Mouse (Mus musculus): Measurements from ENCODE around the gene Clic3. TPM values are rescaled to one million over a fixed set of nuclear protein-coding genes. Genes with fewer than 3 reads are reported as not detected.
"Not testable (repeated sequence)": the region's sequence is repeated elsewhere in the genome, so short reads cannot be mapped to it uniquely, and the experiment has no call there.

The Clic3 gene
- 11.6 and 17.3 TPM in 2 replicates for polyA plus RNA-seq (2012; rRNA removed)

- peaks cover 3% of the 10 kb centered on the region; the same call in 1 of the 2 replicates for H3K36me3 ChIP-seq (ENCODE audit: control insufficient read depth, insufficient read depth, low read length)
- no peak for TF ChIP-seq CTCF (IDR thresholded peaks at IDR 0.05; ENCODE audit: borderline replicate concordance, control insufficient read depth, extremely low read depth, insufficient read depth, low read length, poor library complexity)
- no peak within 1 kb of the TSS for H3K27ac ChIP-seq (ENCODE audit: control insufficient read depth, insufficient read depth, low read length)
- WGBS, result 82% methylated on average over 14 of the region's 14 CpGs
- DNase-seq, result no peak
- peaks cover 19% of the 10 kb centered on the region for H3K4me1 ChIP-seq (replicated peaks; ENCODE audit: control insufficient read depth, insufficient read depth, low read length)
- no peaks in the 10 kb centered on the region for H3K27me3 ChIP-seq (ENCODE audit: control insufficient read depth, insufficient read depth, low read length)
- H3K4me3 ChIP-seq (ENCODE audit: control insufficient read depth, insufficient read depth, low read length), result no peak within 1 kb of the TSS
Observed at GRCm38 (mm10) chr2:25456205-25456953, at the start of gene Clic3. Clic3 (plus strand) TSS chr2:25456838.

DNA sequence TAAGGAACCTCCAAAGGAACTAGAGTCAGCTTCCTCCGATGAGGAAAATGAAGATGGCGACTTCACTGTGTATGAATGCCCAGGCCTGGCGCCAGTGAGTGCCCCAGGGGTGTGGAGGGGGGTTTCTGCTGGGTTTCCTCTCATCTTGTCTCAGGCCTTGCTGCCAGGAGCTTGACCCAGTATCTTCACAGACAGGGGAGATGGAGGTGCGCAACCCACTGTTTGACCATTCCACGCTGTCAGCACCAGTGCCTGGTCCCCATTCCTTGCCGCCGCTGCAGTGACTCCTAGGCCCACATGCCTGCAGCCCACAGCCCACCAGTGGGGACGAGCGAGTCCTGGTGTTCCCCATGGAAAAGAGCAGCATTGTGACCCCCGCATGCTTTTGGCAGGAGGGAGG lies 47.7 kb upstream of the Clic3 start:
- TF ChIP-seq POLR2A (IDR thresholded peaks at IDR 0.05; ENCODE audit: control insufficient read depth, extremely low read depth, insufficient read depth, low read length, poor library complexity) (no peak), CTCF (IDR thresholded peaks at IDR 0.05; ENCODE audit: borderline replicate concordance, control insufficient read depth, extremely low read depth, insufficient read depth, low read length, poor library complexity) (no peak)
- no peak for DNase-seq
- Histone ChIP-seq H3K4me3 (ENCODE audit: control insufficient read depth, insufficient read depth, low read length) (no peak overlapping the region), H3K27me3 (ENCODE audit: control insufficient read depth, insufficient read depth, low read length) (peaks cover 3% of the 10 kb centered on the region; the same call in 1 of the 2 replicates), H3K36me3 (ENCODE audit: control insufficient read depth, insufficient read depth, low read length) (no peaks in the 10 kb centered on the region), H3K27ac (ENCODE audit: control insufficient read depth, insufficient read depth, low read length) (no peak overlapping the region), H3K4me1 (replicated peaks; ENCODE audit: control insufficient read depth, insufficient read depth, low read length) (no peaks in the 10 kb centered on the region)
- 94% methylated on average over 10 of the region's 10 CpGs for WGBS

- not testable (repeated sequence) for H3K36me3 ChIP-seq (ENCODE audit: control insufficient read depth, insufficient read depth, low read length); H3K27me3 ChIP-seq (ENCODE audit: control insufficient read depth, insufficient read depth, low read length); H3K27ac ChIP-seq (ENCODE audit: control insufficient read depth, insufficient read depth, low read length); H3K4me1 ChIP-seq (replicated peaks; ENCODE audit: control insufficient read depth, insufficient read depth, low read length); DNase-seq; H3K4me3 ChIP-seq (ENCODE audit: control insufficient read depth, insufficient read depth, low read length)
Observed at GRCm38 (mm10) chr2:25413436-25413835, 43.2 kb upstream of the Clic3 start.

DNA sequence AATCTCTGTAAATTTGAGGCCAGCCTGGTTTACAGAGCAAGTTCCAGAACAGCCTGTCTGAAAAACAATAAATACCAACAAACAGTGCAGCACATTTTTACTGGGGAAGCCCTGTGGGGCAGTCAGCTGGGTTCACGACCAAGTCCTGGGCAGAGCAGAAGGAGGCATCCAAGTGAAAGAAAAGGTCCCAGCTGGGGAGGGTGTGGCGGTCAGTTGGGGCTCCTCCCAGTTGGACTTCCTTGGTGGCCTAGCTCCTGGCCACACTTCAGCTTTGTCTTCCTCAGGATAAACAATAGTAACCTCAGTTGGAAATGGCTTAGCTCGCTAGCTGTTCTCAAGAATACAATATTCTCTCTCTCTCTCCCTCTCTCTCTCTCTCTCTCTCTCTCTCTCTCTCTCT lies 39.2 kb upstream of the Clic3 start:
- H3K27ac ChIP-seq (ENCODE audit: control insufficient read depth, insufficient read depth, low read length), result no peak overlapping the region
- DNase-seq, result no peak
- H3K27me3 ChIP-seq (ENCODE audit: control insufficient read depth, insufficient read depth, low read length), result no peaks in the 10 kb centered on the region
- no peak for TF ChIP-seq POLR2A (IDR thresholded peaks at IDR 0.05; ENCODE audit: control insufficient read depth, extremely low read depth, insufficient read depth, low read length, poor library complexity)
- TF ChIP-seq CTCF (IDR thresholded peaks at IDR 0.05; ENCODE audit: borderline replicate concordance, control insufficient read depth, extremely low read depth, insufficient read depth, low read length, poor library complexity), result no peak
- no peaks in the 10 kb centered on the region for H3K36me3 ChIP-seq (ENCODE audit: control insufficient read depth, insufficient read depth, low read length)
- H3K4me1 ChIP-seq (replicated peaks; ENCODE audit: control insufficient read depth, insufficient read depth, low read length), result peaks cover 4% of the 10 kb centered on the region
- 72% methylated on average over 3 of the region's 3 CpGs for WGBS
- no peak overlapping the region for H3K4me3 ChIP-seq (ENCODE audit: control insufficient read depth, insufficient read depth, low read length)

GRCm38 (mm10) chr2:25421896-25422295 lies 34.7 kb upstream of the Clic3 start:
- 31% methylated on average over 3 of the region's 3 CpGs for WGBS
- no peaks in the 10 kb centered on the region for H3K36me3 ChIP-seq (ENCODE audit: control insufficient read depth, insufficient read depth, low read length)
- no peak overlapping the region for H3K27ac ChIP-seq (ENCODE audit: control insufficient read depth, insufficient read depth, low read length)
- TF ChIP-seq POLR2A (IDR thresholded peaks at IDR 0.05; ENCODE audit: control insufficient read depth, extremely low read depth, insufficient read depth, low read length, poor library complexity) (no peak), CTCF (IDR thresholded peaks at IDR 0.05; ENCODE audit: borderline replicate concordance, control insufficient read depth, extremely low read depth, insufficient read depth, low read length, poor library complexity) (0 out of 2 replicates have a peak, but pooled peaks have one; percentile 40)
- no peak overlapping the region for H3K4me3 ChIP-seq (ENCODE audit: control insufficient read depth, insufficient read depth, low read length)
- DNase-seq, result peak; percentile 49
- peaks cover 25% of the 10 kb centered on the region for H3K4me1 ChIP-seq (replicated peaks; ENCODE audit: control insufficient read depth, insufficient read depth, low read length)
- no peaks in the 10 kb centered on the region for H3K27me3 ChIP-seq (ENCODE audit: control insufficient read depth, insufficient read depth, low read length)

DNA sequence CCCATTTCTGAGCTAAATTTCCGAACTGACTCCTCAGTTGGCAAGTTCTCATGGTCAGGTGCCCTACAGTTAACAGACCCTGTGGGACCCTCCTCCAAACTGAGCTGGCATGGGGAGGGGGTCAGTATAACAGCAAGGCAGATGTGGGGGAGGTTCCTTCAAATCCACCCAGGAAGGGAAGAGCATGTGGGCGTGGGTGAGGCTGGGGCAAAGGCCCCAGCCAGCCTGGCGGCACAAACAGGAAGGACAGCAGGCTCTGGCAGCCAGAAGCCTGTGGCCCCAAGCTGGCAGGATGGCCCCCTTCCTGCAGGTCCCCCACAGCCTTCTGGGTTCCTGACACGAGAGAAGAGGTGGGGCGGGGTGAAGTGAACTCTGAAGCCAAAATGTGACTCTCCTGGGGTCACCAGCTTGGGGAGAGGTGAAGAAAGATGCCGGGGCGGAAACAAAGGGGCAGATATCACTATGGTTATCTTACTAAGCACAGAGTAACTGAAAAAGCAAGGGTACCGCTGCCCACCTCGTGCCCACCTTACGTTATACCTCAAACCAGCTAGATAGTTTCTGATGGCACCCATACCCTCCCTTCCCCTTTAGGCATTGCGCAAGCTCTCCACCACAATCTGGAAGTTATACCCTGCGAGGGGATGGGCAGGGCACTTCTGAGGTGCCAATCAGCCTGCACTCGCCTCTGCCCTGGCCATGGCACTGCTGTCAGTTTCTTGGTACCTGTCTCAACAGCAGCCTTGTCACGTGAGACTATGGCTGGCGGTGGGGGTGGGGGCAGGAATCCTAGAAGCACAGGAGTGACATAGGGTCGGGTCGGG lies 33.8 kb upstream of the Clic3 start, which contains the start of gene Fut7:
Fut7 (plus strand) TSS at position 681 of the 824 bp plus-strand sequence.
- DNase-seq, result peak; percentile 35
- no peak within 1 kb of the TSS for H3K4me3 ChIP-seq (ENCODE audit: control insufficient read depth, insufficient read depth, low read length)

More for the DNA sequence above, 33.8 kb upstream of the Clic3 start, which contains the start of gene Fut7:
- no peaks in the 10 kb centered on the region for H3K27me3 ChIP-seq (ENCODE audit: control insufficient read depth, insufficient read depth, low read length)
- H3K36me3 ChIP-seq (ENCODE audit: control insufficient read depth, insufficient read depth, low read length), result no peaks in the 10 kb centered on the region
- TF ChIP-seq CTCF (IDR thresholded peaks at IDR 0.05; ENCODE audit: borderline replicate concordance, control insufficient read depth, extremely low read depth, insufficient read depth, low read length, poor library complexity) (0 out of 2 replicates have a peak, but pooled peaks have one; percentile 30), POLR2A (IDR thresholded peaks at IDR 0.05; ENCODE audit: control insufficient read depth, extremely low read depth, insufficient read depth, low read length, poor library complexity) (no peak)
- 14% methylated on average over 17 of the region's 17 CpGs for WGBS
- H3K27ac ChIP-seq (ENCODE audit: control insufficient read depth, insufficient read depth, low read length), result peak within 1 kb of the TSS; percentile 1; the same call in 1 of the 2 replicates
- H3K4me1 ChIP-seq (replicated peaks; ENCODE audit: control insufficient read depth, insufficient read depth, low read length), result peaks cover 25% of the 10 kb centered on the region

All from thymus, adult 2 months (tissue).